Mouse (Mus musculus): ENCODE measurements around the gene Cspg4.

Gene Cspg4

DNA sequence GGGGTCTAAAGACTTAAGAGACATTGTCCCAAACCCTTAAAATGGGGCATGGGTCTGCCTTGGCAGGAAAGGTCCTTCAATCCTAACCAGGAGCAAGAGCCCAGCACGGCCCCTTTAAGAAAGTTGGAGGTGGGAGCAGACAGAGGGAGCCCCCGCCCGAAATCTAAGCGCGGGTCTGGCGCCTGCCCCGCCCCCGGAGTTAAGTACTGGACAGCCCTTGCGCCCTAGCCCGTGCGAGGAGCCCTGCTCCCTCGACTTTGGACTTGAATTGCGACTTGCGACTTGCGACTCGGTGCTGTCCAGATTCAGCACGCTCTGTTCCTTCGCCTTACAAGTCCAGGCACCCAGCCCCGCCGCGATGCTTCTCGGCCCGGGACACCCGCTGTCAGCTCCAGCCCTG lies at the start of gene Cspg4:
TSS of gene Cspg4 (plus strand) at position 202 of the 400 bp plus-strand sequence.
- peak; percentile 66 to 73 for DNase-seq (ENCODE audit: low spot score in 2 of 2)

GRCm38 (mm10) chr9:56824900-56825299 lies 39.9 kb upstream of the Cspg4 start:
- DNase-seq (ENCODE audit: low spot score in 2 of 2) = no peak

GRCm38 (mm10) chr9:56825476-56826213 lies 39.2 kb upstream of the Cspg4 start:
- no peak for DNase-seq (ENCODE audit: low spot score in 2 of 2)

DNA sequence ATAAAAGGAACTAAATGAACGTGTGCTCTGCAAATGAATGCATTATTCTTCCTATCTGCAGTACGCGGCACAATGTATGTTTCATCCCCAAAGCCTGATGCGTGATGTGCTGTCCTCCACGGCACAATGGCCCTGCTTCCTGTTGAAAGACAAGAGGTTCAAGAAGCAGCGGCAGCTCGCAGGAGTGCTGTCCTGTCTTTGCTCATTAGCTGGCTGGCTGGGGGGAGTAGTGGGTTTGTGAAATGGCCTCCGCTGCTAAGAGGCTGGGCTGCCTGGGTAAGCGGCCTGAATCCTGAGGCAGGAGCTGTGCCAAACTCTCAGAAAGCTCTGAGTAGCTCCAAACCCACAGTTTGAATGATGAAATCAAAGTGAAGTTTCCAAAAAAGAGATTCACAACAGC lies 36.7 kb upstream of the Cspg4 start:
- no peak for DNase-seq (ENCODE audit: low spot score in 2 of 2)

DNA sequence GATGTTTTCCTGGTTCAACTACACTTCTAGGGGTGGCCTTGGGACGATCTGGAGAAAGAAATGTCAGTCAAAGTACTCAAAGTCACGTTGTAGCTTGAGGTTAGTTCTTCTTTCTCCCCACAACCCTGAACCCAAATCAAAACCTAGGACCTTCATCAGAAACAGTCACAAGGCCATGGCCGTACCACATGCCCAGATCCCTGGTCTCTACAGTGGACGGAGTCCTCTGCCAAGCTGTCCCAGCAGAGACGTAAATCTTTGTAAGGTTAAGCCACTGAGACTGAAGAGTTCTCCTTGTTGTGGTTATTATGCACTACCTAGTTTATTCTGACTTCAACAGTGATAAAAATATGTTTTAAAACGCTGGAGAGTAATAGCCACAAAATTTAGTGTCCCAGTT lies 36.0 kb upstream of the Cspg4 start:
- DNase-seq (ENCODE audit: low spot score in 2 of 2) = no peak

GRCm38 (mm10) chr9:56830162-56830561 lies 34.7 kb upstream of the Cspg4 start:
- DNase-seq (ENCODE audit: low spot score in 2 of 2) = no peak

GRCm38 (mm10) chr9:56831904-56832303 lies 32.9 kb upstream of the Cspg4 start:
- no peak for DNase-seq (ENCODE audit: low spot score in 2 of 2)

- no peak for DNase-seq (ENCODE audit: low spot score in 2 of 2)
These were observed 31.9 kb upstream of the Cspg4 start for GRCm38 (mm10) chr9:56832900-56833299.

- DNase-seq (ENCODE audit: low spot score in 2 of 2) = no peak
These were observed 29.7 kb upstream of the Cspg4 start for GRCm38 (mm10) chr9:56835152-56835551.

DNA sequence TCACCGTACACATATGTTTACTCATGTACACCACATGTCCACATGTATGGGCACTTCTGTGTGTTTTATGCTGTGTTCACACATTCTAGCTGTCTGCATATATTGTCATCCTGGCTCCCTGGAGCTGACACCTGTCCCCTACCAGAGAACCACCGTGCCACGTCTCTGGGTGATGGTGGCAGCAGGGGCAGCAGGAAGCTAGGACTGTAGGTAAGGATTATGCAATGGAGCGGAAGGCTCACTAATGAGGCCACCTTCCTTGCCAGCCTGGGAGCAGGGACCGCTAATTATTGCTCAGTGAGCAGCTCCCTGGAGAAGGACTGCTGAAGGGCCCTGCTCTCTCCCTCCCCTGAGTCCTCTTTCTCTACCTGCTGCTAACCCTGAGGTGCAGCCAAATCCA lies 24.1 kb upstream of the Cspg4 start:
- no peak for DNase-seq (ENCODE audit: low spot score in 2 of 2)

DNA sequence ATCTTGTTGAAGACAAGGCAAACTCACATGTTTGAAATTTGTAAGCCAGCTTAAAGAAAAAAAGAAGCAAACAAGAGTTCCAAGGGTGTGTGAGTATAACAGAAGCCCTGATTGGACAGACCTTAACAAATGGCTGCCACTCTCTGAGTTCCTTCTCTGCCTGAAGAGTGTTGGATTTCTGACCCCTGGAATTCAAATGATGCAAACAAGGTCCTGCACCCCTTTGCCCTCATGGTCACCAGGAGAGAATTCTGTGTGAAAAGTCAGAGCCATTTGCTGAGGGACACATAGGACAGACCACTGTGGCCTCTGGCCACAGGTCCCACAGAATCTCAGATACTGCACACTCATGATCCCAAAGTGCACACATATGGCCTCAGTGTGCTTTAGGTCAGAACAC lies 23.0 kb upstream of the Cspg4 start:
- no peak for DNase-seq (ENCODE audit: low spot score in 2 of 2)

DNA sequence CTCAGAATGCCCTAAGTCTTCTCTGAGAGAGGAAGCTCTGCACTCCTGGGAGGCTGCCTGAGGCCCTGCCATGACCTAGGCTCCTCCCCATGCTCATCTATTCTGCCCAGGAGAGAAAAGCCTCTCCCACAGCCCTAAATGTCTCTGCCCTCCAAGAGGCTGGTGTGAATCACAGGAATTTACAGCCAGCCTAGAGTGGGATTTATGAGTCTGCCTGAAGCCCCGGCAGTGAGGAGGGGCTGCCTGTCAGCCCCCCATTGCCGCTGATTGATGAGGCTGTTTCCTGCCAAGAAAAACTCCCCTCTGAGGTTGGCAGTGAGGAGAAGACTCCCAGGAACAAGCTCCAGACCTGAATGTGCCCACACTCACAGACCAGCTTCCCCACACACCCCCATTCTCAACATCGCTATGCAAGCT lies 22.5 kb upstream of the Cspg4 start:
- DNase-seq (ENCODE audit: low spot score in 2 of 2) = no peak

DNA sequence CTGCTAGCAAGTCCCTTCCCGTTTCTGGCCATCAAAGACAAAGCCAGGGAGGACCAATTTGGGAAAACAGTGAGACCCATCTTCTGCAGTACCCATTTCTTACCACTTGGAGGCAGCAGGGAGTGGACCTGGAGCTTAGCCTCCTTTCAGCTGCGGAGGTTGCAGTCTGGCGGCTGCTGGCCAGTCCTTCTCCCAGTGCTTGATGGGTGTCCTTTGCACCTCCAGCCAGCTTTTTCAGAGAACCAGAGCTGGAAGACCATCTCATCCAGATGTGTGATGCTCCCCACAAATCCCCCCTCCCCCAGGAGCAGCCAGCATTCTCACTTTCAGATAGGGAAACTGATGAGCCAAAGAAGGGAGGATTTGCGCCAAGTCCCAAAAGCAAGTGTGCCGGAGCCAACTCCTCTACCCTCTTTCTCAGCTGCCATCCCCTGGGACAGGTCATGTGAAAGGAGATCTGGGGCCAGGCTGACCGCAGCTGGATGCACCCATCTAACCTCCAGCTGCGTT lies 21.1 kb upstream of the Cspg4 start:
- DNase-seq (ENCODE audit: low spot score in 2 of 2) = peak; percentile 81

DNA sequence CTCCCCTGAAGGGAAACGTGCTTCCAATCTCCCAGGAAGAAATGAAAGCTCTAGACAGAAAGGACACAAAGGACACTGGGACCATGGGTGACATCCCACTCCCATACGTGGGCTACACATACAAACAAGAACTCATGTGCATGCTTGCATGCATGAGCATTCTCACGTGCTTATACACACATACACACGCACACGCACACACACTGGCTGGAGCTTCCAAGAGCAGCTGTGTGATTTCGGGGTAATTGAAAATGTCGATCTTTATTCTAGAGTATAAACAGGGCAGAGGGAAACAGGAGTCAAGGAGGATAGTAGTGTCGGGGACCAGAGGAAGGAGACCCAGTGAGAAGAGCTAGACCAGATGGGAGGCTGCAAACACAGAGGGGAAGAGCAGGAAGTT lies 20.2 kb upstream of the Cspg4 start:
- no peak for DNase-seq (ENCODE audit: low spot score in 2 of 2)

- DNase-seq (ENCODE audit: low spot score in 2 of 2) = no peak
These were observed 17.3 kb upstream of the Cspg4 start for GRCm38 (mm10) chr9:56847523-56847922.

DNA sequence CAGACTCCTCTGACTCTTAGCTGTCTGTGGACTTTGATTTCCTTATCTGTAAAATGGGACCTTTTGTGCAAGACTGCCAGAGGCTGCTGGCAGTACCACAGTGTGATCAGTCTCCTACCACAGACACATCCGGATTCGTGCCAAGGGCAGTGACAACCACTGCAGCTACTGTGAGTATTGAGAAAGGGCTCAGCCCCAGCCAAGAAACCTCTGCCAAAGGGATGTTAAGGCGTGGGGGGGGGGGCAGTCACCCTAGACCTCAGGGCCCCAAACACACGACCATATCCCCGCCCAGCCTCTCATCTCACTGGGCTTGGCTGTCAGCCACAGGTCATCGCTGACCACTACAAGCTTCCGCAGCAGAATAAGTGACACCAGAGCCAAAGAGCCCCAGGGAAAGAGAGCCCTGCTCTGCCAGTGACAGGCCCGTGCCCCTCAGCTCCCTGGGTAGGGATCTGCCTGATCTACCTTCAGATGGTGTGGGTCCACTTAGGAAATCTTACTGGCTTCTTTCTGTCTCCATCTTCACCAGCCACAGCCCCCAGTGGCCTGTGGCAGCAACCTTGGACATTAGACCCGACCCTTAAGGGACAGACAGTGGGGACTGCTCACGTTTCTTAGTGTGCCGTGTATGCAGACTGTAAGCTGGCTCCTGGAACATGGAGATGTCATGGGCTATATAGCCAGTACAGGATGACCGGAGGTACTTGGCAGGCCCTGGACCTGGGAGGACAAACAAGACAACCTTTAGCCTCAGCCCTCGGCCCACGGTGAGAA lies 14.5 kb upstream of the Cspg4 start:
- DNase-seq (ENCODE audit: low spot score in 2 of 2) = no peak

GRCm38 (mm10) chr9:56850905-56851252 lies 14.0 kb upstream of the Cspg4 start:
- no peak for DNase-seq (ENCODE audit: low spot score in 2 of 2)

DNA sequence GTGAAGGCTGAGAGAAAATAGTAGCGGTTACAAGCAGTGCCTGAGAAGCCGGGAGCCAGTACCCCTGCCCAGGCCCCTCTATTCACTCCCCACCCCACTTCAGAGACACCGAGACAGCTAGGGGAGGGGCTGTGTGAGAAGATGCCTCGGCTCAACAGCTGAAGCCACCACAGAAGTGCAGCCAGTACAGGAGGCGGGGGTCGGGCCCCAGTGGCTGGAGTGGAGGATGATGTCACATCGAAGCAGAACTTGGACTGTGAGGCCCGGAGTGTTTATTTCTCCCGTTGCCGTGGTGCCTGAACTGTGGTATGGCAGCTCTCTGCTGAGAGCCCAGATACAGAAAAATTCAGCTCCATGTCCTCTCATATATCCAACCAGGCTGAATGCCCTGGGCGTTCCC lies 13.1 kb upstream of the Cspg4 start:
- DNase-seq (ENCODE audit: low spot score in 2 of 2) = peak in 1 of 2 experiments; percentile 56

DNA sequence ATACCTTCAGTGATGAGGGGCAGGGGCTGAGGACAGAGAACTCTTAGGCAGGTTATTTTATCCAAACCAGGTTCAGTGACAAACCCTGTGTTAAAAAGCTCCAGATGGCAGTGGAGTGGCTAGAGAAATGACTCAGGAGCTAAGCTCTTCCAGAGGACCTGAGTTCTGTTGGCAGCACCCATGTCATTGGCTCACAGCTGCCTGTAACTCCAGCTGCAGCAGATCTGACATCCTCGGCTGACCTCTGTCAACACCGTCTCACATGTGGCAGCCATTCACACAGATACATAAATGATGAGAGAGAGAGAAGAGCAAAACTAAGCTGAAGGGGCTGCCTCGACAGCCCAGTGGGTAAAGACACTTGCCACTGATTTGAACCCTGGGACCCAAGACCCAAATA lies 7.4 kb upstream of the Cspg4 start:
- DNase-seq (ENCODE audit: low spot score in 2 of 2) = no peak

DNA sequence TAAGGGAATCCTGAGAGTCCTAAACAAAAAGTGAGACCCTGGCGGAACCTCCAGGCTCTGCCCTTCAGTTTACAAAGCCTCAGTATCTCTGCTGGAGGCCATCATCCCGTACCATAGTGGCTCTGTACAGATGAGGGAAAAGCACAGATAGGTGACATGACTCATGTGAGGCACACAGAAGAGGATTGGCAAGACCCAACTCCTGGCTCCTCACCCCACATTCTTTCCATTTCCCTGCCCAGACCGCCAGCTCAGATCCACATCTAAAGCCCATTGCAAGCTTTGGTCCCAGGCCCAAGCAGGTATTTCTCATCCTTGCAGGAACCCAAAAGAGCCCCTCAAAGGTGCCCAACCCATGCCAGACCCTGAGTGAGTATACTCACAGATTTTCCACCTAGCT lies 4.8 kb upstream of the Cspg4 start:
- DNase-seq (ENCODE audit: low spot score in 2 of 2) = no peak

DNA sequence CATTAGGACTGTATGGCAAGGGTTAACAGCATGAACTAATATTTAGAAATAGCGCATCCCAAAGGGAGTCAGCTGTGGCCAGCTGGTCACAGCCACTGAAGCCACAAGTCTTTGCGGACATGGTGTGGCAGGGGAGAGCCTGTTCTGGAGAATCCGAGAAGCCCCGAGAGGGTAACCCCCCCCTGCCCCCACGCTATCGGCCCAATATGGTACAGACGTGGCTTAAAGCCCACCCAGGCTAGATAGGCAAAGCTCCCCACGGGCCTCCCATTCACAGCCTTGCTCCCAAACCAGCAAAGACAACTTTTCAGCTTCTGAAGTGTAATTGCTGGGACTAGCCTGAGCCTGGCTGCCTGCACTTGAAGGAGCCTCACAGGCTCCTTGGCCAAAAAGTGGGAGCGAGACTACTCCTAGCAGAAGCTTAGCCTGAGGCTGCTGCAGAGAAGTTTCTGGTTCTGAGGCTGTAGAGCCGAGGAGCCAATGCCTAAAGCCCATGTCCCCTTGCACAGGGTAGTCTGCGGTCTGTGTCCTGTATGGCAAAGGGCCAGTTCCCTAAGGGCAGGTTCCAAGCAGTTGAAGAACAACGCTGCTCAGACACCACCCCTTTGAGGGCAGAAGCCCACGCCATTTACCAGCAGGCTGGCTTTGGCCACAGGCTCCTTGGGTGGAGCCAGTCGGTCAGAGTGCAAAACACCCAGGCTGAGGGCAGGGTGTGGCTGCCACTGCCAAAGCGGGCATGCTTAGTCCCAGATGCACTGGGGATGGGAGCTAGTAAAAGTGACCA lies 4.2 kb upstream of the Cspg4 start:
- DNase-seq (ENCODE audit: low spot score in 2 of 2) = peak; percentile 56 to 64

- DNase-seq (ENCODE audit: low spot score in 2 of 2) = no peak
These were observed 2.0 kb upstream of the Cspg4 start for GRCm38 (mm10) chr9:56862863-56863262.

Measured in heart, adult 9 months (tissue).